Mouse (Mus musculus) CD4-positive naive resting alpha-beta T cell, adult 57 days (primary cell): ENCODE measurements around the gene Arl6ip6. TPM values are rescaled to one million over a fixed set of nuclear protein-coding genes. Genes with fewer than 3 reads are reported as not detected.

Source experiments
- total RNA-seq: library from RNA; stranded (reverse); gene quantifications from one replicate; pipeline ENCODE4 v1.2.4, GENCODE M21; 2023

Arl6ip6 gene
- 22.1 TPM for total RNA-seq

GRCm38 (mm10) chr2:53191523-53192220 lies at the start of gene Arl6ip6:
Arl6ip6 (plus strand) TSS chr2:53191726.

GRCm38 (mm10) chr2:53190684-53191511 lies 628 bp upstream of the Arl6ip6 start, which contains the start of gene Prpf40a:
Prpf40a (minus strand) TSS chr2:53191284.

Other genes starting within 250 kb of the Arl6ip6 start
- 95.7 TPM for gene Prpf40a, start 442 bp upstream of the Arl6ip6 start, total RNA-seq